Mouse (Mus musculus): ENCODE measurements at regions not wholly inside any gene's neighbourhood (a gene's known extent, or its start where the extent isn't known, plus 50 kb on each side); places are given as distances from the start of the nearest gene placed in this dataset.
A peak's percentile ranks its signal among the peaks of the same experiment; 100 is the strongest.

GRCm38 (mm10) chr14:31946032-31946431 is 82.8 kb upstream of the Galnt15 start:
- H3K9me3 ChIP-seq (ENCODE audit: low read length) = 0 out of 2 replicates have a peak, but pooled peaks cover 2% of the 10 kb centered on the region
- H3K4me3 ChIP-seq (replicated peaks; ENCODE audit: low read length) = no peak overlapping the region
- H3K27me3 ChIP-seq (ENCODE audit: insufficient read depth, low read length) = no peaks in the 10 kb centered on the region
- H3K4me1 ChIP-seq (replicated peaks; ENCODE audit: low read depth, low read length) = peaks cover 9% of the 10 kb centered on the region
- no peak for TF ChIP-seq NANOG (IDR thresholded peaks at IDR 0.05; ENCODE audit: borderline replicate concordance, low read length)
- no peak for TF ChIP-seq POU5F1 (IDR thresholded peaks at IDR 0.05; ENCODE audit: borderline replicate concordance, low read length)
- no peak for TF ChIP-seq CTCF (conservative IDR thresholded peaks at IDR 0.05; ENCODE audit: low read length)
- no peaks in the 10 kb centered on the region for H3K36me3 ChIP-seq (ENCODE audit: insufficient read depth, low read length)

GRCm38 (mm10) chr14:31947246-31947645 is 81.5 kb upstream of the Galnt15 start:
- TF ChIP-seq CTCF (conservative IDR thresholded peaks at IDR 0.05; ENCODE audit: low read length) = no peak
- TF ChIP-seq NANOG (IDR thresholded peaks at IDR 0.05; ENCODE audit: borderline replicate concordance, low read length) = no peak
- TF ChIP-seq POU5F1 (IDR thresholded peaks at IDR 0.05; ENCODE audit: borderline replicate concordance, low read length) = no peak
- H3K4me3 ChIP-seq (replicated peaks; ENCODE audit: low read length) = no peak overlapping the region

GRCm38 (mm10) chr14:31951894-31952293 is 76.9 kb upstream of the Galnt15 start:
- TF ChIP-seq POU5F1 (IDR thresholded peaks at IDR 0.05; ENCODE audit: borderline replicate concordance, low read length) (no peak), CTCF (conservative IDR thresholded peaks at IDR 0.05; ENCODE audit: low read length) (no peak), NANOG (IDR thresholded peaks at IDR 0.05; ENCODE audit: borderline replicate concordance, low read length) (no peak)
- H3K4me1 ChIP-seq (replicated peaks; ENCODE audit: low read depth, low read length) = peaks cover 8% of the 10 kb centered on the region; the same call in 1 of the 2 replicates
- no peak overlapping the region for H3K4me3 ChIP-seq (replicated peaks; ENCODE audit: low read length)
- H3K36me3 ChIP-seq (ENCODE audit: insufficient read depth, low read length) = no peaks in the 10 kb centered on the region
- H3K27me3 ChIP-seq (ENCODE audit: insufficient read depth, low read length) = no peaks in the 10 kb centered on the region
- no peaks in the 10 kb centered on the region for H3K9me3 ChIP-seq (ENCODE audit: low read length)

More at GRCm38 (mm10) chr14:31947246-31947645, 81.5 kb upstream of the Galnt15 start:
- Histone ChIP-seq H3K4me1 (replicated peaks; ENCODE audit: low read depth, low read length) (peaks cover 5% of the 10 kb centered on the region), H3K36me3 (ENCODE audit: insufficient read depth, low read length) (no peaks in the 10 kb centered on the region), H3K27me3 (ENCODE audit: insufficient read depth, low read length) (no peaks in the 10 kb centered on the region), H3K9me3 (ENCODE audit: low read length) (0 out of 2 replicates have a peak, but pooled peaks cover 2% of the 10 kb centered on the region)

- Histone ChIP-seq H3K4me3 (replicated peaks; ENCODE audit: low read length) (no peak overlapping the region), H3K9me3 (ENCODE audit: low read length) (peaks cover 5% of the 10 kb centered on the region; the same call in 1 of the 2 replicates), H3K27me3 (ENCODE audit: insufficient read depth, low read length) (no peaks in the 10 kb centered on the region), H3K4me1 (replicated peaks; ENCODE audit: low read depth, low read length) (peaks cover 8% of the 10 kb centered on the region; the same call in 1 of the 2 replicates), H3K36me3 (ENCODE audit: insufficient read depth, low read length) (no peaks in the 10 kb centered on the region)
- no peak for TF ChIP-seq CTCF (conservative IDR thresholded peaks at IDR 0.05; ENCODE audit: low read length)
Observed at GRCm38 (mm10) chr14:31953783-31954182, 75.0 kb upstream of the Galnt15 start.

- Histone ChIP-seq H3K9me3 (ENCODE audit: low read length) (peaks cover 9% of the 10 kb centered on the region; the same call in 1 of the 2 replicates), H3K4me1 (replicated peaks; ENCODE audit: low read depth, low read length) (peaks cover 8% of the 10 kb centered on the region; the same call in 1 of the 2 replicates), H3K36me3 (ENCODE audit: insufficient read depth, low read length) (no peaks in the 10 kb centered on the region), H3K4me3 (replicated peaks; ENCODE audit: low read length) (no peak overlapping the region), H3K27me3 (ENCODE audit: insufficient read depth, low read length) (no peaks in the 10 kb centered on the region)
- TF ChIP-seq CTCF (conservative IDR thresholded peaks at IDR 0.05; ENCODE audit: low read length) (peak; percentile 76), NANOG (IDR thresholded peaks at IDR 0.05; ENCODE audit: borderline replicate concordance, low read length) (no peak)
Observed at GRCm38 (mm10) chr14:31954945-31955344, 73.8 kb upstream of the Galnt15 start.

- Histone ChIP-seq H3K4me3 (replicated peaks; ENCODE audit: low read length) (no peak overlapping the region), H3K4me1 (replicated peaks; ENCODE audit: low read depth, low read length) (peaks cover 8% of the 10 kb centered on the region; the same call in 1 of the 2 replicates), H3K27me3 (ENCODE audit: insufficient read depth, low read length) (no peaks in the 10 kb centered on the region), H3K9me3 (ENCODE audit: low read length) (peaks cover 28% of the 10 kb centered on the region), H3K36me3 (ENCODE audit: insufficient read depth, low read length) (no peaks in the 10 kb centered on the region)
- TF ChIP-seq CTCF (conservative IDR thresholded peaks at IDR 0.05; ENCODE audit: low read length) = no peak
- TF ChIP-seq POU5F1 (IDR thresholded peaks at IDR 0.05; ENCODE audit: borderline replicate concordance, low read length) = no peak
- TF ChIP-seq NANOG (IDR thresholded peaks at IDR 0.05; ENCODE audit: borderline replicate concordance, low read length) = no peak
Observed at GRCm38 (mm10) chr14:31957211-31957638, 71.6 kb upstream of the Galnt15 start.

GRCm38 (mm10) chr14:31960201-31960854 is 68.5 kb upstream of the Galnt15 start:
- peaks cover 28% of the 10 kb centered on the region for H3K9me3 ChIP-seq (ENCODE audit: low read length)
- no peaks in the 10 kb centered on the region for H3K36me3 ChIP-seq (ENCODE audit: insufficient read depth, low read length)
- H3K4me1 ChIP-seq (replicated peaks; ENCODE audit: low read depth, low read length) = peaks cover 3% of the 10 kb centered on the region; the same call in 1 of the 2 replicates
- H3K27me3 ChIP-seq (ENCODE audit: insufficient read depth, low read length) = no peaks in the 10 kb centered on the region
- no peak overlapping the region for H3K4me3 ChIP-seq (replicated peaks; ENCODE audit: low read length)
- TF ChIP-seq NANOG (IDR thresholded peaks at IDR 0.05; ENCODE audit: borderline replicate concordance, low read length) (no peak), POU5F1 (IDR thresholded peaks at IDR 0.05; ENCODE audit: borderline replicate concordance, low read length) (no peak), CTCF (conservative IDR thresholded peaks at IDR 0.05; ENCODE audit: low read length) (no peak)

- Histone ChIP-seq H3K36me3 (ENCODE audit: insufficient read depth, low read length) (no peaks in the 10 kb centered on the region), H3K9me3 (ENCODE audit: low read length) (peaks cover 28% of the 10 kb centered on the region), H3K27me3 (ENCODE audit: insufficient read depth, low read length) (no peaks in the 10 kb centered on the region), H3K4me3 (replicated peaks; ENCODE audit: low read length) (no peak overlapping the region), H3K4me1 (replicated peaks; ENCODE audit: low read depth, low read length) (peaks cover 3% of the 10 kb centered on the region; the same call in 1 of the 2 replicates)
- TF ChIP-seq NANOG (IDR thresholded peaks at IDR 0.05; ENCODE audit: borderline replicate concordance, low read length) = no peak
- no peak for TF ChIP-seq POU5F1 (IDR thresholded peaks at IDR 0.05; ENCODE audit: borderline replicate concordance, low read length)
- no peak for TF ChIP-seq CTCF (conservative IDR thresholded peaks at IDR 0.05; ENCODE audit: low read length)
Observed at GRCm38 (mm10) chr14:31961442-31961841, 67.3 kb upstream of the Galnt15 start.
